Mouse (Mus musculus): ENCODE results near the gene Gpr107. TPM values are rescaled to one million over a fixed set of nuclear protein-coding genes. Genes with fewer than 3 reads are reported as not detected.

Gpr107 gene
- polyA plus RNA-seq, 1 experiment, result 92.5 TPM

- Histone ChIP-seq H3K4me3 (ENCODE audit: insufficient read depth, low read length) (no peak overlapping the region), H3K27ac (ENCODE audit: insufficient read depth, low read length) (peak overlapping the region; percentile 28), H3K4me1 (ENCODE audit: control insufficient read depth, insufficient read depth, low read length) (peaks cover 13% of the 10 kb centered on the region)
- TF ChIP-seq CTCF (IDR thresholded peaks at IDR 0.05; ENCODE audit: borderline replicate concordance, insufficient read depth, low read length) (no peak), POLR2A (IDR thresholded peaks at IDR 0.05; ENCODE audit: low read depth, low read length) (no peak)
Measured at GRCm38 (mm10) chr2:31115091-31115942, 36.8 kb upstream of the Gpr107 start.

- H3K4me3 ChIP-seq (ENCODE audit: insufficient read depth, low read length), result no peak overlapping the region
- H3K4me1 ChIP-seq (ENCODE audit: control insufficient read depth, insufficient read depth, low read length), result peaks cover 16% of the 10 kb centered on the region
- no peak for TF ChIP-seq POLR2A (IDR thresholded peaks at IDR 0.05; ENCODE audit: low read depth, low read length)
- no peak for TF ChIP-seq CTCF (IDR thresholded peaks at IDR 0.05; ENCODE audit: borderline replicate concordance, insufficient read depth, low read length)
- H3K27ac ChIP-seq (ENCODE audit: insufficient read depth, low read length), result peak overlapping the region; percentile 61
Measured at GRCm38 (mm10) chr2:31115943-31116731, 36.0 kb upstream of the Gpr107 start.

- H3K4me3 ChIP-seq (ENCODE audit: insufficient read depth, low read length), result no peak overlapping the region
- TF ChIP-seq POLR2A (IDR thresholded peaks at IDR 0.05; ENCODE audit: low read depth, low read length), result no peak
- no peak for TF ChIP-seq CTCF (IDR thresholded peaks at IDR 0.05; ENCODE audit: borderline replicate concordance, insufficient read depth, low read length)
- no peak overlapping the region for H3K27ac ChIP-seq (ENCODE audit: insufficient read depth, low read length)
- H3K4me1 ChIP-seq (ENCODE audit: control insufficient read depth, insufficient read depth, low read length), result peaks cover 20% of the 10 kb centered on the region
Measured at GRCm38 (mm10) chr2:31118211-31118610, 33.9 kb upstream of the Gpr107 start.

GRCm38 (mm10) chr2:31118639-31119380, 33.3 kb upstream of the Gpr107 start:
- H3K27ac ChIP-seq (ENCODE audit: insufficient read depth, low read length), result peak overlapping the region; percentile 3; the same call in 1 of the 2 replicates
- peaks cover 20% of the 10 kb centered on the region for H3K4me1 ChIP-seq (ENCODE audit: control insufficient read depth, insufficient read depth, low read length)
- no peak overlapping the region for H3K4me3 ChIP-seq (ENCODE audit: insufficient read depth, low read length)
- no peak for TF ChIP-seq POLR2A (IDR thresholded peaks at IDR 0.05; ENCODE audit: low read depth, low read length)
- TF ChIP-seq CTCF (IDR thresholded peaks at IDR 0.05; ENCODE audit: borderline replicate concordance, insufficient read depth, low read length), result no peak

DNA sequence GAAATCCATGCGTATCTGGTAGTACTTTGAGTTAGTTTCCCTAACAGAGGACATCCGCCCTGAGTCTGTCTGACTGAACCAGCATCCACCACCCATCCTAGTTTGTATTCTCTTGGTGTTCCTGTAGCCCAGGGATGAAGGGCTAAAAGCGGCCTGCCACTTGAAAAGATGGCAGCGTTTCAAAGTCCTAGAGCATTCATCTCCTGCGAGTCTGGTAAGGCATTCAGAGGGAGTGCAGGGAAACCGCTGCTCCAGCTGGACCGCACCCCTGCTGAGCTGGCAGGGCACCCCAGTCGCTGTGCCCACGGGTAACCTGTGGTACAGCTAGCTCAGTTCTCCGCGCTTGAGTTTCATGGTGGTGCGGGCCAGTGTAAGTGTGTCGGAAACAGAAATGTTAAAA, 32.3 kb upstream of the Gpr107 start:
- Histone ChIP-seq H3K4me3 (ENCODE audit: insufficient read depth, low read length) (no peak overlapping the region), H3K27ac (ENCODE audit: insufficient read depth, low read length) (no peak overlapping the region), H3K4me1 (ENCODE audit: control insufficient read depth, insufficient read depth, low read length) (peaks cover 24% of the 10 kb centered on the region)
- TF ChIP-seq CTCF (IDR thresholded peaks at IDR 0.05; ENCODE audit: borderline replicate concordance, insufficient read depth, low read length), result no peak
- no peak for TF ChIP-seq POLR2A (IDR thresholded peaks at IDR 0.05; ENCODE audit: low read depth, low read length)

- no peak overlapping the region for H3K4me3 ChIP-seq (ENCODE audit: insufficient read depth, low read length)
- TF ChIP-seq POLR2A (IDR thresholded peaks at IDR 0.05; ENCODE audit: low read depth, low read length) (no peak), CTCF (IDR thresholded peaks at IDR 0.05; ENCODE audit: borderline replicate concordance, insufficient read depth, low read length) (no peak)
- H3K27ac ChIP-seq (ENCODE audit: insufficient read depth, low read length), result no peak overlapping the region
- peaks cover 23% of the 10 kb centered on the region for H3K4me1 ChIP-seq (ENCODE audit: control insufficient read depth, insufficient read depth, low read length)
Measured at GRCm38 (mm10) chr2:31121131-31121693, 30.9 kb upstream of the Gpr107 start.

DNA sequence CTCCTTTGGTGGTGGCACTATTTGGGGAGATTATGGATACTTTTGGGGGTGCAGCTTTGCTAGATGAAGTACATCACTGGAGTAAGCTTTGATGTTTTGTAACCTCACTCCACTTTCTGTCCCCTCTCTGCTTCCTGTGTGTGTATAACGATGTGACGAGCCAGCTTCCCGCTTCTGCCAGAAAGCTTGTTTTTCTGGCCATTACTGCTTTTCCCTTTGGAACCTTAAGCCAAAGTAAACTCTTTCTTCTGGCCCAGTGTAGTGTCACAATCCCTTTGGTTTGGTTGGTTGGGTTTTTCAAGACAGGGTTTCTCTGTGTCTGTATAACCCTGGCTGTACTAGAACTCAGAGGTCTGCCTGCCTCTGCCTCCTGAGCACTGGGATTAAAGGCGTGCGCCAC, 29.3 kb upstream of the Gpr107 start:
- no peak for TF ChIP-seq POLR2A (IDR thresholded peaks at IDR 0.05; ENCODE audit: low read depth, low read length)
- no peak for TF ChIP-seq CTCF (IDR thresholded peaks at IDR 0.05; ENCODE audit: borderline replicate concordance, insufficient read depth, low read length)
- H3K27ac ChIP-seq (ENCODE audit: insufficient read depth, low read length), result no peak overlapping the region
- H3K4me1 ChIP-seq (ENCODE audit: control insufficient read depth, insufficient read depth, low read length), result peaks cover 16% of the 10 kb centered on the region

GRCm38 (mm10) chr2:31123493-31123892, 28.6 kb upstream of the Gpr107 start:
- no peak overlapping the region for H3K4me3 ChIP-seq (ENCODE audit: insufficient read depth, low read length)
- H3K4me1 ChIP-seq (ENCODE audit: control insufficient read depth, insufficient read depth, low read length), result peaks cover 16% of the 10 kb centered on the region
- TF ChIP-seq CTCF (IDR thresholded peaks at IDR 0.05; ENCODE audit: borderline replicate concordance, insufficient read depth, low read length) (no peak), POLR2A (IDR thresholded peaks at IDR 0.05; ENCODE audit: low read depth, low read length) (no peak)
- H3K27ac ChIP-seq (ENCODE audit: insufficient read depth, low read length), result no peak overlapping the region

More for the DNA sequence above, 29.3 kb upstream of the Gpr107 start:
- no peak overlapping the region for H3K4me3 ChIP-seq (ENCODE audit: insufficient read depth, low read length)

DNA sequence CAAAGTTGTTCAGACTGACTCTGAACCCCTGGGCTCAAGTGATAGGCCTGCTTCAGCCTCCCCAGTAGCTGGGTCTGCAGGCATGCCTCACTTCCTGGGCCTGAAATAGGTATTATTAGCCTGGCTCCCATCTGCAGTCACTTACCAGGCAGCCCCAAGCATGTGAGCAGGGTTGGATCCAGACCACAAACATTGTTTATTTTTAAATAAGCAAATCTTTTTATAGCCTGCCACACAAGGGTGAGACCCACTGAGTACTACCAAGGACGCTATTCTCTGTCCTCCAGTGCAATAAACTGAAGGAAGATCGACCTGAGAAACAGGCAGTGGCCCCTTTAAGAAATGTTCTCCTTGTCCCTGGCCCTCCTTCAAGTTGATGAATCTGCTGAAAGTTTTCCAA, 27.4 kb upstream of the Gpr107 start:
- Histone ChIP-seq H3K4me3 (ENCODE audit: insufficient read depth, low read length) (no peak overlapping the region), H3K4me1 (ENCODE audit: control insufficient read depth, insufficient read depth, low read length) (peaks cover 16% of the 10 kb centered on the region), H3K27ac (ENCODE audit: insufficient read depth, low read length) (peak overlapping the region; percentile 56)
- no peak for TF ChIP-seq POLR2A (IDR thresholded peaks at IDR 0.05; ENCODE audit: low read depth, low read length)
- no peak for TF ChIP-seq CTCF (IDR thresholded peaks at IDR 0.05; ENCODE audit: borderline replicate concordance, insufficient read depth, low read length)
